Mouse (Mus musculus) cerebellum, postnatal 14 days (tissue): Measurements from ENCODE around the gene Nxpe2.

Experiments
- DNase-seq, 2 experiments: peaks; one replicate each; pipeline ENCODE4 v3.0.0; 2021; ENCODE audit warnings: mixed read lengths in 2 of 2

Gene Nxpe2

GRCm38 (mm10) chr9:48294754-48295153, 58.5 kb downstream of the Nxpe2 start:
- no peak for DNase-seq

GRCm38 (mm10) chr9:48290281-48290680, 63.0 kb downstream of the Nxpe2 start:
- DNase-seq: no peak

- DNase-seq: no peak
These were observed 69.0 kb downstream of the Nxpe2 start for GRCm38 (mm10) chr9:48284221-48284620.

- peak; percentile 30 to 38 for DNase-seq
These were observed 76.4 kb downstream of the Nxpe2 start for GRCm38 (mm10) chr9:48276831-48277230.
